Mouse (Mus musculus) ES-E14 (cell line): ENCODE data around the gene Ets1.

ENCODE experiments used
- CHD2 ChIP-seq: IDR thresholded peaks from 2 replicates; pipeline ENCODE4 v1.6.1; 2014; ENCODE audit warnings: mild to moderate bottlenecking, low read depth, low read length, inconsistent platforms
- HCFC1 ChIP-seq: IDR thresholded peaks from 2 replicates; pipeline ENCODE4 v1.6.1; 2012; ENCODE audit warnings: low read length, inconsistent platforms, borderline replicate concordance; ENCODE audit not compliant: insufficient read depth
- MAFK ChIP-seq: IDR thresholded peaks from 2 replicates; pipeline ENCODE4 v1.6.1; 2014; ENCODE audit warnings: mild to moderate bottlenecking, low read depth, low read length, inconsistent platforms; ENCODE audit not compliant: insufficient read depth
- ZC3H11A ChIP-seq: IDR thresholded peaks from 2 replicates; pipeline ENCODE4 v1.6.1; 2012; ENCODE audit warnings: low read depth, mild to moderate bottlenecking, inconsistent platforms, low read length, borderline replicate concordance
- ZNF384 ChIP-seq: IDR thresholded peaks from 2 replicates; pipeline ENCODE4 v1.6.1; 2012; ENCODE audit warnings: low read depth, low read length, inconsistent platforms

- TF ChIP-seq MAFK (no peak), HCFC1 (no peak), ZC3H11A (no peak), ZNF384 (no peak), CHD2 (no peak)
Measured at GRCm38 (mm10) chr9:32700091-32700905, 64.3 kb downstream of the Ets1 start.
